Mouse (Mus musculus): ENCODE measurements around the gene Pla2g2e. TPM values are rescaled to one million over a fixed set of nuclear protein-coding genes. Genes with fewer than 3 reads are reported as not detected.
"Not testable (repeated sequence)": the region's sequence is repeated elsewhere in the genome, so short reads cannot be mapped to it uniquely, and the experiment has no call there.

Gene Pla2g2e
- polyA plus RNA-seq, 1 experiment from 2014 or later, result not detected

GRCm38 (mm10) chr4:138880811-138881584, 3.3 kb downstream of the Pla2g2e start:
- CTCF ChIA-PET, result no interaction called here

DNA sequence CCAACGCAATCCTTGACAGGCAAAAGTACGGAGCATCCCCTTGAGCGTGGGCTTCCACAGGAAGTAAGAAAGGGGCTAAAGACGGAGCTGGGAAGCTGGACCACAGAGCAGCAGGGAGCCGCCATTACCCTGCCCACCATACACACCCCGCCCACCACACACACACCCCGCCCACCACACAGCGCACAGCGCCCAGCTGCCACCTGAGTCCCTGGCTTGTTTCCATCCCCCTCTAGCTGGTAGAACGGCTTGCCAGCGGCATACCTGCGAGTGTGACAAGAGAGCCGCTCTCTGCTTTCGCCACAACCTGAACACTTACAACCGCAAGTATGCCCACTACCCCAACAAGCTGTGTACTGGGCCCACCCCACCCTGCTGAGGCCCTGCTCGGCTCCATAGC, 4.4 kb downstream of the Pla2g2e start:
- in situ Hi-C loops (cut with MboI; ENCODE audit: low pct_unique_long_range_greater_than_20kb), result no loop called here
- ATAC-seq (no peak), DNase-seq (ENCODE audit: low read depth, low spot score) (no peak)
- ChIA-PET POLR2A (no interaction called here), CTCF (interaction anchor here (0.7 kb wide), 1 partner anchor 26 kb away, joined by 3 read pairs; no protein-coding TSS in a partner anchor)
- TF ChIP-seq CTCF (IDR thresholded peaks at IDR 0.05), result no peak
- H3K27me3 ChIP-seq, result no peaks in the 10 kb centered on the region

More at GRCm38 (mm10) chr4:138880811-138881584, 3.3 kb downstream of the Pla2g2e start:
- TF ChIP-seq CTCF (IDR thresholded peaks at IDR 0.05), result no peak
- no peaks in the 10 kb centered on the region for H3K27me3 ChIP-seq
- in situ Hi-C loops (cut with MboI; ENCODE audit: low pct_unique_long_range_greater_than_20kb), result no loop called here
- POLR2A ChIA-PET, result no interaction called here
- ATAC-seq, result no peak
- DNase-seq (ENCODE audit: low read depth, low spot score), result no peak

- DNase-seq (ENCODE audit: low read depth, low spot score) (peak; percentile 10), ATAC-seq (no peak)
- in situ Hi-C loops (cut with MboI; ENCODE audit: low pct_unique_long_range_greater_than_20kb), result no loop called here
- H3K27me3 ChIP-seq, result no peaks in the 10 kb centered on the region
- POLR2A ChIA-PET, result no interaction called here
- TF ChIP-seq CTCF (IDR thresholded peaks at IDR 0.05), result no peak
- CTCF ChIA-PET, result interaction anchor here (0.8 kb wide), 1 partner anchor 28 kb away, joined by 3 read pairs; no protein-coding TSS in a partner anchor
Measured at GRCm38 (mm10) chr4:138884261-138884660, 6.5 kb downstream of the Pla2g2e start.

DNA sequence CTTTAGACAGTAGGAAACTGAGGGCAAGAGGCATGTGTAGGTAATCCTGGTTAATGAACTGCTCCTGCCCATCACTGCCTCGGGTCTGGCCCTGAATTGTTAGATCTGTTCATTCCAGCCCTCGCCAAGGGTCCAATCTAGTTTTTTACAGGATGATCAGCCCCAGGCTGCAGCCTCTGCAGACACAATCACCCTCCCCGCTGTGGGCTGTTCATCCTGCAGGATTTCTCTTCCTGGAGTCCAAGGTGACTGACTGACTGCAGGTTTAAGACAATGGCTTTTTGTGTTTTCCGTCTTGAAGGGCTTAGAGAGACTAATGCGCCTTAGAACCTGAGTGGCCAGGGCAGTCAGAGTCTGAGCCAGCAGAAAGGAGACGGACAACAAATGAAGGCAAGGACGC, 11.4 kb downstream of the Pla2g2e start:
- in situ Hi-C loops (cut with MboI; ENCODE audit: low pct_unique_long_range_greater_than_20kb), result no loop called here
- ATAC-seq (no peak), DNase-seq (ENCODE audit: low read depth, low spot score) (no peak)
- TF ChIP-seq CTCF (IDR thresholded peaks at IDR 0.05), result no peak
- POLR2A ChIA-PET, result no interaction called here
- no peaks in the 10 kb centered on the region for H3K27me3 ChIP-seq
- CTCF ChIA-PET, result no interaction called here

- in situ Hi-C loops (cut with MboI; ENCODE audit: low pct_unique_long_range_greater_than_20kb), result no loop called here
- ChIA-PET CTCF (no interaction called here), POLR2A (interaction anchor here (0.7 kb wide), 1 partner anchor 123 kb away, joined by 3 read pairs; no protein-coding TSS in a partner anchor)
- ATAC-seq (no peak), DNase-seq (ENCODE audit: low read depth, low spot score) (no peak)
- no peaks in the 10 kb centered on the region for H3K27me3 ChIP-seq
- no peak for TF ChIP-seq CTCF (IDR thresholded peaks at IDR 0.05)
Measured at GRCm38 (mm10) chr4:138889635-138890034, 11.9 kb downstream of the Pla2g2e start.

DNA sequence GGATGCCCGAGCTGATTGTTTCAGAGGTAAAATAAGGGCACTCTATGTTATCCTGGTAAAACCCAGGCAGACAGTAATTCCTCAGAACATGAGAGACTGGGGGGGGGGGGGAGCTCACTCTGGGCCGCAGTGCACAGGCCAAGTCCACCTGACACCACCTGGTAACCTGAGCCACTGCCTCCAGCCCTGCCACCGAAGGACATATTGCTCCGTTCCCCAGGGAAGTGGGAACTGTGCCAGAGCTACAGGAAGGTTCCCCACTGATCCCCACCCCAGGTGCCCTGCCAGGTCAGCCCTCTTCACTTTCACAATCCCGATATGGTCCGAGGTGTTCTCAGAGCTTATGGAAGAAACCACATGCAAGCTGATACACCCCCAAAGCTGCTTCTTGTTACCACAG, 14.9 kb downstream of the Pla2g2e start:
- POLR2A ChIA-PET, result no interaction called here
- CTCF ChIA-PET, result no interaction called here
- no peak for TF ChIP-seq CTCF (IDR thresholded peaks at IDR 0.05)
- in situ Hi-C loops (cut with MboI; ENCODE audit: low pct_unique_long_range_greater_than_20kb), result no loop called here
- no peak for DNase-seq (ENCODE audit: low read depth, low spot score)
- ATAC-seq, result no peak
- no peaks in the 10 kb centered on the region for H3K27me3 ChIP-seq

GRCm38 (mm10) chr4:138893789-138894188, 16.0 kb downstream of the Pla2g2e start:
- DNase-seq (ENCODE audit: low read depth, low spot score); POLR2A ChIA-PET; ATAC-seq; in situ Hi-C loops (cut with MboI; ENCODE audit: low pct_unique_long_range_greater_than_20kb); H3K27me3 ChIP-seq; CTCF ChIA-PET: not testable (repeated sequence)

DNA sequence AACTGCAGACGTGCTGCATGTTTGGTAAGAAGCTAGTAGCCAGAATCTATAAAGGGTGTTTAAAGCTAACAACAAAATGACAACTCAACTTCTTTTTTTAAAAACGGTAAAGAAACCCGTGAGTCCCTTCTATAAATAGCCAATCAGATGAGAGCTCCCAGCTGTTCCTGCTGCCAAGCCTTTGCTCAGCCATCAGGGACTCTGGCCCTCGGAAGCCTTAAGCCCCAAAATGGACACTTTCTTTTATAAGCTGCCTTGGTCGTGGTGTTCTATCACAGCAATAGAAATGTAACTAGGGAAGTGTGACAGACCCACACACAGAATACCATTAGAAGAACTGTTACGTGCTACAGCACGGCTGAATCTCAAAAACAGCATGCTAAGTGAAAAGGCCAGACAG, 21.6 kb downstream of the Pla2g2e start:
- no peak for TF ChIP-seq CTCF (IDR thresholded peaks at IDR 0.05)
- POLR2A ChIA-PET, result no interaction called here
- H3K27me3 ChIP-seq, result no peaks in the 10 kb centered on the region
- ATAC-seq, result no peak
- no peak for DNase-seq (ENCODE audit: low read depth, low spot score)
- CTCF ChIA-PET, result no interaction called here
- in situ Hi-C loops (cut with MboI; ENCODE audit: low pct_unique_long_range_greater_than_20kb), result no loop called here

DNA sequence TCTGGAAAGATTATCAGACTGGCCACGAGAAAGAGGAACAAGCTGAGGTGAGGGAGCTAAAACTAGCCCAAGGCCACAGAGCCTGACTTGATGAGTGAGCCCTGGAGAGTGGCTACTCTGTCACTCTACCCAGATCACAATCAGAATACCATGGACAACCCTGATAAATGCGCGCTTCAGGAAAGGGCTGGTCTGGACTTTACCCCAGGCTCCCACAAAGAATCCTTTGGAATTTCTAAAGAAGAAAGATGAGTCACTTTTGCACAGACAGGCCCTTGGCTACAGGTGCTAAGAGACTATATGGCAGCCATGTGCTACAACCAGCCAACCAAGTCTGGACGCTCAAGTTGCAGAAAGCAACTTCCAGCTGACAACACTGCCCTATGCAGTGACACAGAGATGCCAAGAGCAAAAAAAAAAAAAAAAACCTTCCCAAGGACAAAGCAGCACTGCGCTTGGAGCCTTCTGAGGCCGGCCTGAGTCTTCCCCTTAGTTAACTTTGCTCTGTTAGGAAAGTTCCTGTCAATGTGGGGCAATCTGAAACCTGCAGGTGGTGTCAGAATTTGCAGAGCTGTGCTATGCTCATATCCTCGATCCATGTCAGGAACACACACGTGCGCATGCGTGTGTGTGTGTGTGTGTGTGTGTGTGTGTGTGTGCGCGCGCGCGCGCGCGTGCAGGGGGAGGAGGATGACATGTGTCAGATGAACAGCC, 28.0 kb downstream of the Pla2g2e start:
- peak; percentile 47 for ATAC-seq
- in situ Hi-C loops (cut with MboI; ENCODE audit: low pct_unique_long_range_greater_than_20kb), result no loop called here
- H3K27me3 ChIP-seq, result no peaks in the 10 kb centered on the region
- DNase-seq (ENCODE audit: low read depth, low spot score), result no peak
- CTCF ChIA-PET, result no interaction called here
- POLR2A ChIA-PET, result no interaction called here
- TF ChIP-seq CTCF (IDR thresholded peaks at IDR 0.05), result no peak

- ATAC-seq, result peak; percentile 26
- DNase-seq (ENCODE audit: low read depth, low spot score), result no peak
- in situ Hi-C loops (cut with MboI; ENCODE audit: low pct_unique_long_range_greater_than_20kb), result no loop called here
- ChIA-PET CTCF (no interaction called here), POLR2A (no interaction called here)
- no peak for TF ChIP-seq CTCF (IDR thresholded peaks at IDR 0.05)
- no peaks in the 10 kb centered on the region for H3K27me3 ChIP-seq
Measured at GRCm38 (mm10) chr4:138913141-138913787, 35.5 kb downstream of the Pla2g2e start.

DNA sequence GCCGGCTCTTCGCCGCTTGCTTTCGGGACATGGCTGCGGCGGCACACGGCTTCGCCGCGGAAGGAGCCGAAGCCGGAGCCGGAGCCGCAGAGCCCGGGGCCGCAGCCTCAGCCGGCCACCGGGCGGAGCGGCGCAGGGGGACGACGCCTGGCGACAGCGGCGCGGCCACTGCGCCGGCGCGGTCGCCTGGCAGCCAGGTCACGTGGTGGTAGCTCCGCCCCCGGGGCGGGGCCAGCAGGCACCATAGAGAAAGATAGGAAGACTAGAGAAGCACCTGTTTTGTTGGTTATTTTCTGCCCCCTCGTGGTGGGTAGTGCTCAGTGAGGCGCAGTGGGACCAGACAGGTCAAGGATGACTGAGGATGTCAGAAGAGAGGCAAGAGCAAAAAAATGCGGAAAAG, 36.1 kb downstream of the Pla2g2e start, which contains the start of gene Otud3:
Otud3 (minus strand) TSS at position 149 of the 400 bp plus-strand sequence.
- H3K27me3 ChIP-seq, result no peaks in the 10 kb centered on the region
- CTCF ChIA-PET, result no interaction called here
- in situ Hi-C loops (cut with MboI; ENCODE audit: low pct_unique_long_range_greater_than_20kb), result no loop called here
- POLR2A ChIA-PET, result no interaction called here
- TF ChIP-seq CTCF (IDR thresholded peaks at IDR 0.05), result peak; percentile 77
- DNase-seq (ENCODE audit: low read depth, low spot score), result peak; percentile 76
- ATAC-seq, result peak; percentile 62
